Mouse (Mus musculus) limb, embryonic 12.5 days (tissue): ENCODE results near the gene Cfap157. TPM values are rescaled to one million over a fixed set of nuclear protein-coding genes. Genes with fewer than 3 reads are reported as not detected.

Experiments
- ATAC-seq: fragments of 200-750 bp; cut with Nextera tagmentation; 2 replicates; pipeline ENCODE4 v1.8.0; 2017; ENCODE audit warnings: low read depth, moderate TSS enrichment; ENCODE audit not compliant: insufficient number of reproducible peaks, insufficient read depth, low FRiP score, low TSS enrichment
- H3K27ac ChIP-seq: fragments of 300-500 bp; sonication (generic); 2 replicates; pipeline ENCODE4 v1.5.1; 2016; ENCODE audit warnings: mild to moderate bottlenecking, moderate library complexity
- H3K27me3 ChIP-seq: fragments of 300-500 bp; sonication (generic); 2 replicates; pipeline ENCODE4 v1.6.1; 2016; ENCODE audit warnings: mild to moderate bottlenecking, moderate library complexity
- H3K36me3 ChIP-seq: fragments of 300-500 bp; sonication (generic); 2 replicates; pipeline ENCODE4 v1.6.1; 2016; ENCODE audit warnings: mild to moderate bottlenecking, moderate library complexity
- H3K4me1 ChIP-seq: fragments of 300-500 bp; sonication (generic); replicated peaks from 2 replicates; pipeline ENCODE4 v1.6.1; 2016
- H3K4me2 ChIP-seq: fragments of 300-500 bp; sonication (generic); 2 replicates; pipeline ENCODE4 v1.6.1; 2016; ENCODE audit warnings: mild to moderate bottlenecking, moderate library complexity
- H3K4me3 ChIP-seq: fragments of 300-500 bp; sonication (generic); replicated peaks from 2 replicates; pipeline ENCODE4 v1.5.1; 2016; ENCODE audit warnings: mild to moderate bottlenecking
- H3K9ac ChIP-seq: fragments of 300-500 bp; sonication (generic); replicated peaks from 2 replicates; pipeline ENCODE4 v1.6.1; 2016; ENCODE audit warnings: mild to moderate bottlenecking, moderate library complexity
- H3K9me3 ChIP-seq: fragments of 300-500 bp; sonication (generic); 2 replicates; pipeline ENCODE4 v1.6.1; 2016; ENCODE audit warnings: mild to moderate bottlenecking, moderate library complexity
- WGBS: fragments of 180-500 bp; shearing (Covaris S2); methylation state at CpG from one replicate; pipeline ENCODE4 v1.1.7; 2016; 5-methylcytosine and 5-hydroxymethylcytosine counted together
- polyA plus RNA-seq: library from polyadenylated mRNA; unstranded; fragments of >200 nt; fragmentation: Nextera tagmentation; extraction: Ambion mirVana; gene quantifications from 2 replicates; pipeline ENCODE4 v1.2.1, GENCODE M21; 2016

The Cfap157 gene
- polyA plus RNA-seq, 1 experiment from 2014 or later: 1.2 TPM

- peaks cover 28% of the 10 kb centered on the region; the same call in 1 of the 2 replicates for H3K36me3 ChIP-seq
Measured at GRCm38 (mm10) chr2:32817589-32817988, 33.4 kb upstream of the Cfap157 start.

GRCm38 (mm10) chr2:32816946-32817581, 32.8 kb upstream of the Cfap157 start:
- H3K27ac ChIP-seq: peak overlapping the region; percentile 78
- H3K27me3 ChIP-seq: no peaks in the 10 kb centered on the region
- peak overlapping the region; percentile 22 for H3K4me2 ChIP-seq
- ATAC-seq: no peak
- H3K9me3 ChIP-seq: no peaks in the 10 kb centered on the region
- H3K36me3 ChIP-seq: peaks cover 29% of the 10 kb centered on the region; the same call in 1 of the 2 replicates
- WGBS: 25% methylated on average over 17 of the region's 17 CpGs
- peaks cover 24% of the 10 kb centered on the region for H3K4me1 ChIP-seq
- H3K9ac ChIP-seq: no peak overlapping the region
- H3K4me3 ChIP-seq: no peak overlapping the region

More at GRCm38 (mm10) chr2:32817589-32817988, 33.4 kb upstream of the Cfap157 start:
- WGBS: 48% methylated on average over 7 of the region's 7 CpGs
- Histone ChIP-seq H3K4me1 (peaks cover 24% of the 10 kb centered on the region), H3K9ac (no peak overlapping the region), H3K4me2 (0 out of 2 replicates have a peak overlapping the region, but pooled peaks have one; percentile 22), H3K4me3 (no peak overlapping the region), H3K27ac (peak overlapping the region; percentile 78), H3K27me3 (no peaks in the 10 kb centered on the region), H3K9me3 (no peaks in the 10 kb centered on the region)
- no peak for ATAC-seq

GRCm38 (mm10) chr2:32816497-32816896, 32.3 kb upstream of the Cfap157 start:
- Histone ChIP-seq H3K9ac (no peak overlapping the region), H3K9me3 (no peaks in the 10 kb centered on the region), H3K36me3 (peaks cover 30% of the 10 kb centered on the region; the same call in 1 of the 2 replicates), H3K4me3 (no peak overlapping the region), H3K4me1 (peaks cover 24% of the 10 kb centered on the region), H3K27ac (0 out of 2 replicates have a peak overlapping the region, but pooled peaks have one; percentile 35), H3K27me3 (no peaks in the 10 kb centered on the region), H3K4me2 (no peak overlapping the region)
- ATAC-seq: no peak
- WGBS: 90% methylated on average over 2 of the region's 2 CpGs

DNA sequence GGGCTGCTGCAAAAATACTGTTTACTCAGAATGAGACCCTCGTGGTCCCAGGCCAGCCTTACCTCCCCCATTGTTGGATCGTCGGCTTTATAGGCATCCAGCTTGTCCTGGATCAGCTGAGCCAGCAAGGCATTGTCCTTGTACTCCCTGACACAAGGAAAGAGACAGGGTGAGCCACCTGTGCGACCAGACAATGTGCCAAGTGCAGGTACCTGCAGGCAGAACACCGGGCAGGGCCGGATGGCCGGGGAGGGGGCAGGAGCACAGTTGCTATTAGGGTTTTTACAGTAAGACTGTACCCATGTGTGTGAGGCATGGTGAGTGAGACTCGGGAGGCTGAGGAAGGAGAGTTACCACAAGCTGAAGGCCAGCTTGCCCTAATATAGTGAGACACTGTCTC, 27.7 kb upstream of the Cfap157 start:
- ATAC-seq: no peak
- H3K4me3 ChIP-seq: no peak overlapping the region
- H3K4me2 ChIP-seq: no peak overlapping the region
- 0 out of 2 replicates have a peak overlapping the region, but pooled peaks have one; percentile 31 for H3K27ac ChIP-seq
- H3K9ac ChIP-seq: no peak overlapping the region
- H3K27me3 ChIP-seq: no peaks in the 10 kb centered on the region
- H3K9me3 ChIP-seq: no peaks in the 10 kb centered on the region
- 81% methylated on average over 8 of the region's 8 CpGs for WGBS
- H3K36me3 ChIP-seq: peaks cover 57% of the 10 kb centered on the region
- H3K4me1 ChIP-seq: peaks cover 11% of the 10 kb centered on the region

DNA sequence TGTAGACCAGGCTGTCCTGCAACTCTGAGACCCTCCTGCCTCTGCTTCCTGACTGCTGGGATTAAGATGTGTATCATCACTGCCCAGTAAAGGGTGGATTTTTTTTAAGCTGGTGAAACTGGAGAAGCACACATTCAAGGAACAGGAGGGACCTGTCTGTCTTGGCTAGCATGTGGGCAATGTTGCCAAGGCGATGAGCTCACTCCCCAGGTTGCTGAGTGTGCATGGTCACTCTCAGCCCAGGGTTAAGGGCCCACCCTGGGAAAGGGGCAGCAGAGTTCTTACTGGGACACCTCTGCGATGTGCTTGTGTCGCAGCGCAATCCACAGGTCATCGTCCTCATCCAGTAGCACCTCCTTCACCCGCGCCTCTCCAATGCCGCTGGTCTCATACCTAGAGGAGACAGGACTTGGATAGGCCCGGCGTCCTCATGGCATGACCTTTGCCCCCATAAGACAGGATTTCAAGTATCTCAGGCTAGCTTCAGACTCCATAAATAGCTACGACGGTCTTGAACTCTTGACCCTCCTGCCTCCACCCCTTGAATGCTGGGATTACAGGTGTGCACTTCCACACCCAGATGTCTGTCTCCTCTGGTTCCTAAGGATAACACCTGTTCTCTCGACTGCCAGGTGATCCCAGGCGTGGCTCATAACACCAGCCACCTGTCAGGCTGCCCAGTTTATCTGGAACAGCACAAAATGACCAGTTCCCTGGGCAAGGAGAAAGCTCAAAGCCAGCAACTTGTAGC, 24.8 kb upstream of the Cfap157 start:
- no peak overlapping the region for H3K4me3 ChIP-seq
- 0 out of 2 replicates have a peak, but pooled peaks have one; percentile 15 for ATAC-seq
- no peaks in the 10 kb centered on the region for H3K9me3 ChIP-seq
- WGBS: 87% methylated on average over 14 of the region's 14 CpGs
- H3K4me1 ChIP-seq: peaks cover 4% of the 10 kb centered on the region
- H3K4me2 ChIP-seq: no peak overlapping the region
- peaks cover 64% of the 10 kb centered on the region for H3K36me3 ChIP-seq
- H3K9ac ChIP-seq: no peak overlapping the region
- no peak overlapping the region for H3K27ac ChIP-seq
- H3K27me3 ChIP-seq: no peaks in the 10 kb centered on the region

DNA sequence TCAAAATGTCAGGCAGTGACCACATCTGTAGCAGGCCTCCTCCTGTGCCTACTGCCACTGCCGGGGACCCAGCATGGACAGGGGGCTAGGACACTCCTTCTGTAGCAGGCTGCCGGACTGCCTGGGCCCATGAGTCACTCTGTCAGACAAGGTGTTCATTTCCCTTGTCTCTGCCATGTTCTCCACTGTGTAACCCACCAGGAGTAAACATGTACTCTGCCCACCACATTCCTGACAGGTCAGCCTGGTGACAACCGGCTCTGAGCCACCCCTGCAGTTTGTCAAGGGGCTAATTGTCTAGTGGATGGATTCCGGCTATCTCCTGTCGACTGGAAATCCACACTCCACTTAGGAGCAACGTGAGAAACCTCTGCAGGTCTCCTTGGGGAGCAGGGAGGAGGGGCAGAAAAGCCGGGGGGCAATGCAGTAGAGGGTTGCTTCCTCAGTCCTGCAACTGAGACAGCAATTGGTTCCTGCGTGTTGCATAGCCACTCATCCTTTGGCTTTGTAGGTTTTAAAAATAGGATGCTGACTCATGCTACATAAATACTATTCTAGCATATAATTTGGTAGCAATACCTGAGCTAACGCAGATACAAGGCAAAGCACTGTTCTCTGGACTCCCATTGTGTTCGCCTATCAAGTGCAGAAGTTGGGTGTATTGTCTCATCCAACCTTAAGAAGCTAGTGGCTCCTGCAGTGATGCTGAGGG, 14.2 kb upstream of the Cfap157 start:
- Histone ChIP-seq H3K36me3 (peaks cover 76% of the 10 kb centered on the region), H3K9me3 (no peaks in the 10 kb centered on the region), H3K9ac (no peak overlapping the region), H3K4me3 (no peak overlapping the region), H3K27ac (no peak overlapping the region), H3K4me1 (no peaks in the 10 kb centered on the region), H3K27me3 (no peaks in the 10 kb centered on the region), H3K4me2 (no peak overlapping the region)
- 61% methylated on average over 10 of the region's 10 CpGs for WGBS
- ATAC-seq: no peak

DNA sequence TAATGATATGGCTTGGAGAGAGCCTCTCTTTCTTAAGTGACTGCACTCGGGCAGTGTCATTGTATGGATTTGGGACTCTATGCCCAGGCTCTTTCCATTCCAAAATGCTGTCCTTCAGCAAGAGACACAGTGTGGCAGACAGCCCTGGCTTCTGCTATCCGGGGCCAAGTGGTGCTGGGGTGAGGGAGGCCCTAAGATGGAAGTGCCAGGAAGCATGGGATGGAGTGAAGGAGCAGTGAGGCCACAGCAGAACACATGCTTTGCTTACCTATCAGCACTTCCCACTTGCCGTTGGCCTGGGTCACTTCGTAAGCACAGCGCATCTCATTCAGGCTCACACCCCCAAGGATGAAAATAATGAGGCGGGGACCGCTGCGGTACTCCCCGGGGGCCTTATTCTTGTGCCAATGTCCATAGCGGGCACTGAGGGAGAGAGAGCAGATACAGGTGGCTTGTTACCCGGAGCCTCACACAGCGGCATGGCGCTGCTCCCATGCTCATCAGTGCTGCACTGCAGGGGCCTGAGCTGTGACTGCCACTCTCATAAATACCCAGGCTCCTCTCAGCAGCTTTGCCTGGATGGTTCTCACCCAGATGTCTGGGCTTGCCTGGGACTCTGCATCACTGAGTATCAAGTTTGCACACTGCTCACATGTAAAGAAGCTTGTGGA, 11.7 kb upstream of the Cfap157 start:
- Histone ChIP-seq H3K27me3 (no peaks in the 10 kb centered on the region), H3K4me3 (no peak overlapping the region), H3K4me1 (no peaks in the 10 kb centered on the region), H3K27ac (no peak overlapping the region), H3K9me3 (no peaks in the 10 kb centered on the region), H3K9ac (no peak overlapping the region), H3K36me3 (peaks cover 69% of the 10 kb centered on the region), H3K4me2 (no peak overlapping the region)
- no peak for ATAC-seq
- WGBS: 88% methylated on average over 13 of the region's 13 CpGs

DNA sequence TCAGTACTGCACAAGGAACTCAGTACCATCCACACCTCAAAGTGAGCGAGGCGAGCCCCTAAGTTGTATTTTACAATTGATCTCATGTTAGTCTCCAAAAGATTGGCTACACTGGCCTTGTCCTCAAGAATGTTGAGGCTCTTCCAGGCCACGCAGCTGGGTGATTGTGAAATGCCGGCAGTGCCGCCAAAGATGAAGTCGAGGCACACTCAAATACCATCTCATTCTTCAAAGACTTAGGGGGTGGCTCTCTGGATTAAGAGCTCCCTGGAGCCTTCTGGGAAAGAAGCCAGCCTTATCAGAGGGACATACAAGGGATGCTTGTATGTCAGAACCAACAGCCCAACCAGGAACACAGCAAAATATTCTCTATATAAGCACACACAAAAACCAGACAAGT, 7.1 kb upstream of the Cfap157 start:
- Histone ChIP-seq H3K27me3 (no peaks in the 10 kb centered on the region), H3K4me2 (no peak overlapping the region), H3K4me1 (no peaks in the 10 kb centered on the region), H3K9ac (no peak overlapping the region), H3K27ac (no peak overlapping the region), H3K36me3 (peaks cover 30% of the 10 kb centered on the region), H3K9me3 (no peaks in the 10 kb centered on the region), H3K4me3 (no peak overlapping the region)
- WGBS: 84% methylated on average over 6 of the region's 6 CpGs
- no peak for ATAC-seq

DNA sequence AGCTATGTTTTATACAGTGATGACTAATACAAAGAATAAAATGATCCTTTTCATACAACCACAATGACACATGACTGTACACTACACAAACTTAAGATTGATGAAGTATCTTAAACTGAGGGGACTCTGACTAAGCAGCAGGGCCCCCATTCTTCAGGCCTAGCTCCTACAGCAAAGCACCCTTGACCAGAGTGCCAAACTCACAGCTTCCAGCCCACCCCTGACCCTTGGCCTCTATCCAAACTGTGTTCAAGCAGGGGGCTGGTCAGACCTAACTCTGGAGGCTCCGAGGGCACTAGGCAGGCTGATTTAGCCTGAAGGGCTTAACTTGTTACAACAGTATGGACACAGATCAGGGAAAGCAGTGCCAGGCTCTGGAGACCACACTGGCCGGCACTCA, 4.4 kb upstream of the Cfap157 start:
- Histone ChIP-seq H3K9ac (no peak overlapping the region), H3K27me3 (no peaks in the 10 kb centered on the region), H3K9me3 (no peaks in the 10 kb centered on the region), H3K4me3 (no peak overlapping the region), H3K4me2 (no peak overlapping the region), H3K27ac (no peak overlapping the region; the same call in 1 of the 2 replicates), H3K4me1 (peaks cover 6% of the 10 kb centered on the region; the same call in 1 of the 2 replicates), H3K36me3 (peaks cover 5% of the 10 kb centered on the region; the same call in 1 of the 2 replicates)
- 49% methylated on average over 2 of the region's 2 CpGs for WGBS
- ATAC-seq: no peak

GRCm38 (mm10) chr2:32787176-32787575, 2.9 kb upstream of the Cfap157 start:
- 50% methylated on average over 6 of the region's 6 CpGs for WGBS
- no peak for ATAC-seq
- H3K27ac ChIP-seq: no peak overlapping the region
- peaks cover 6% of the 10 kb centered on the region; the same call in 1 of the 2 replicates for H3K4me1 ChIP-seq
- no peak overlapping the region for H3K4me2 ChIP-seq
- 0 out of 2 replicates have a peak, but pooled peaks cover 5% of the 10 kb centered on the region for H3K36me3 ChIP-seq
- no peak overlapping the region for H3K4me3 ChIP-seq
- no peaks in the 10 kb centered on the region for H3K9me3 ChIP-seq
- H3K27me3 ChIP-seq: no peaks in the 10 kb centered on the region
- no peak overlapping the region for H3K9ac ChIP-seq
